Mouse (Mus musculus): ENCODE data around the gene Defb22. TPM values are rescaled to one million over a fixed set of nuclear protein-coding genes. Genes with fewer than 3 reads are reported as not detected.

Gene Defb22
- total RNA-seq, 2 experiments from 2014 or later, result not detected

DNA sequence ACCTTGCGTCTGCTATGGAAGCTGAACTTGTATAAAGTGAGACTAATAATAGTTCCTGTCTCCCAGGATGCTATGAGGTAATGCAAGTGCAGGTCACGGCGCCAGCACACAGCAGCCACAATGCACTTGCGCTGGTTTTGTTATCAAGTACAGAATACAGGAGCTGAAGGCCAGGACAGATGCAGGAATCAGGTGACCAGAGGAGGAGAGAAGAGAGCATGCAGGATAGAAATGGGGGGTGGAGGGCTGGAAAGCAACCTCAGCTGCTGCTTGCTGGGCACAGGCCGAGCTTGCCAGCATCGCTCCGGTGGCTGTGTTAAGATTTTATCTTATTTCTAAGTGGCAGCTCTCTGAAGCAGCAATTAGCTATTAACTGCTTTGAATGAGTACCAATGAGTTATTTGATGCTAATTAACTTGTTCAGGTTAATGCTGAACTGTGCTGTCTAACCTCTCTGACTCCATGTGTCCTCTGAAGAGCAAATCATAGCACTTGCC lies 53.5 kb downstream of the Defb22 start:
- Histone ChIP-seq H3K27ac (no peak overlapping the region), H3K4me3 (no peak overlapping the region)
- no peak for DNase-seq
- intact Hi-C loops (cut with DNase I), result no loop called here
- TF ChIP-seq CTCF (IDR thresholded peaks at IDR 0.05), result no peak

Other genes starting within 250 kb of the Defb22 start
- 10 to 100 TPM; 26.4 to 27.8 TPM for gene Tbc1d20, start 196.3 kb downstream of the Defb22 start, total RNA-seq (2021)
- gene Rbck1, start 157.5 kb downstream of the Defb22 start, total RNA-seq (2021), result 10 to 100 TPM; 27.0 to 31.1 TPM
- 1 to 10 TPM; 1.2 to 1.4 TPM for gene Trib3, start 146.1 kb downstream of the Defb22 start, total RNA-seq (2021)
- gene Nrsn2, start 113.5 kb downstream of the Defb22 start, total RNA-seq (2021), result not detected
- gene Sox12, start 92.1 kb downstream of the Defb22 start, total RNA-seq (2021), result under 1 TPM; 0.53 to 0.79 TPM
- gene Zcchc3, start 75.1 kb downstream of the Defb22 start, total RNA-seq (2021), result 1 to 10 TPM; 1.1 to 1.8 TPM
- gene 6820408C15Rik, start 74.6 kb downstream of the Defb22 start, total RNA-seq (2021), result not detected
- not detected for gene Defb23, start 25.5 kb downstream of the Defb22 start, total RNA-seq (2021)
- not detected for gene Defb20, start 13.1 kb downstream of the Defb22 start, total RNA-seq (2021)
- not detected for gene Defb26, start 21.6 kb upstream of the Defb22 start, total RNA-seq (2021)
- not detected for gene Defb28, start 28.1 kb upstream of the Defb22 start, total RNA-seq (2021)
- not detected for gene Defb29, start 50.0 kb upstream of the Defb22 start, total RNA-seq (2021)
- gene Gm17416, start 79.2 kb upstream of the Defb22 start, total RNA-seq (2021), result not detected
- gene Defb21, start 82.6 kb upstream of the Defb22 start, total RNA-seq (2021), result not detected
- gene Defb19, start 90.2 kb upstream of the Defb22 start, total RNA-seq (2021), result not detected
- gene Defb45, start 109.3 kb upstream of the Defb22 start, total RNA-seq (2021), result not detected
- not detected for gene Defb36, start 114.2 kb upstream of the Defb22 start, total RNA-seq (2021)
- gene Defb25, start 132.9 kb upstream of the Defb22 start, total RNA-seq (2021), result not detected
- gene Rem1, start 136.8 kb upstream of the Defb22 start, total RNA-seq (2021), result 1 to 10 TPM; 2.4 to 3.0 TPM
- gene H13, start 179.3 kb upstream of the Defb22 start, total RNA-seq (2021), result 10 to 100 TPM; 32.6 to 37.3 TPM
- 10 to 100 TPM; 11.1 to 12.8 TPM for gene Mcts2, start 196.9 kb upstream of the Defb22 start, total RNA-seq (2021)
- gene Id1, start 246.1 kb upstream of the Defb22 start, total RNA-seq (2021), result 10 to 100 TPM in 1 of 2 experiments, 1 to 10 TPM in 1; 6.7 to 26.8 TPM

Data from gastrocnemius, adult 2 months (tissue).